ENCODE assay signal across 11 mouse cellular contexts in genomic region chr3:51660821-51661276, GRCm38 (mm10). TPM values are rescaled to one million over a fixed set of nuclear protein-coding genes. Genes with fewer than 3 reads are reported as not detected.
DNase-seq lines count a peak whose midpoint lies in the region; ATAC-seq lines count a peak whose summit lies in the region.
"Had no signal": no experiment of that assay in that cellular context is flagged by ENCODE, and none has a peak within 500 bp of the region (broad histone marks: within the 10 kb centered on the region; RNA-seq: fewer than 3 reads in every experiment).

No protein-coding gene starts in this region.

- no peaks in the 10 kb centered on the region for H3K27me3 ChIP-seq in liver, embryonic 15.5 days
- H3K27me3 ChIP-seq in hindbrain, embryonic 12.5 days, result no peaks in the 10 kb centered on the region

- H3K9ac ChIP-seq in liver, embryonic 15.5 days, result no peak overlapping the region
- H3K9ac ChIP-seq in hindbrain, embryonic 12.5 days, result no peak overlapping the region
- H3K9ac ChIP-seq: lung, embryonic 14.5 days had no signal

- peak overlapping the region; percentile 38 for H3K4me3 ChIP-seq in liver, embryonic 15.5 days (replicated peaks)
- H3K4me3 ChIP-seq in hindbrain, embryonic 12.5 days, result no peak overlapping the region

- peaks cover 36% of the 10 kb centered on the region for H3K4me1 ChIP-seq in liver, embryonic 15.5 days (replicated peaks)
- H3K4me1 ChIP-seq in hindbrain, embryonic 12.5 days, result peaks cover 3% of the 10 kb centered on the region; the same call in 1 of the 2 replicates

- H3K9me3 ChIP-seq in liver, embryonic 15.5 days (replicated peaks), result no peaks in the 10 kb centered on the region
- no peaks in the 10 kb centered on the region for H3K9me3 ChIP-seq in hindbrain, embryonic 12.5 days (replicated peaks)

- H3K36me3 ChIP-seq in liver, embryonic 15.5 days (replicated peaks), result no peaks in the 10 kb centered on the region
- H3K36me3 ChIP-seq in hindbrain, embryonic 12.5 days, result no peaks in the 10 kb centered on the region

- H3K4me2 ChIP-seq in liver, embryonic 15.5 days, result peak overlapping the region; percentile 50
- no peak overlapping the region for H3K4me2 ChIP-seq in hindbrain, embryonic 12.5 days (replicated peaks)
- H3K4me2 ChIP-seq: lung, embryonic 14.5 days had no signal

- peak; percentile 50 for ATAC-seq in liver, embryonic 15.5 days (ENCODE audit: insufficient read depth)
- no peak for ATAC-seq in hindbrain, embryonic 12.5 days (ENCODE audit: low FRiP score)

- H3K27ac ChIP-seq in liver, embryonic 15.5 days (replicated peaks), result peak overlapping the region; percentile 61
- H3K27ac ChIP-seq in hindbrain, embryonic 12.5 days, result no peak overlapping the region

- DNase-seq in ovary, adult 18-20 months (ENCODE audit: low spot score), result peak; percentile 37
- DNase-seq in ovary, postnatal 10 days (ENCODE audit: low spot score), result no peak
- DNase-seq in adrenal gland, postnatal 25 days, result peak; percentile 23
- DNase-seq in thymus, postnatal 25 days, result peak; percentile 36
- no peak for DNase-seq in heart, adult 9 months (ENCODE audit: low spot score in 2 of 2)
- no peak for DNase-seq in right cerebral cortex, adult 18-20 months
- DNase-seq: kidney, postnatal 10 days; lung, embryonic 14.5 days; retina, postnatal 1 day had no signal

- WGBS in liver, embryonic 15.5 days (ENCODE audit: insufficient replicate concordance), result 63% methylated on average over 3 of the region's 3 CpGs
- 82% methylated on average over 3 of the region's 3 CpGs for WGBS in hindbrain, embryonic 12.5 days

RNA-seq across cellular contexts. Expression of gene Mgst2, which starts 0.7 kb away (rescaled TPM):
- 220 and 309 TPM in 2 replicates for total RNA-seq in adrenal gland, postnatal 25 days (2021)
- polyA plus RNA-seq in liver, embryonic 15.5 days (2015; fragmentation: Nextera tagmentation; extraction: Ambion mirVana), result 20.8 and 24.4 TPM in 2 replicates
- polyA plus RNA-seq in hindbrain, embryonic 12.5 days (2016; fragmentation: Nextera tagmentation; extraction: Ambion mirVana), result 0.58 and 1.3 TPM in 2 replicates

Comparison
In these comparisons a context has a peak if more than half of its experiments do, and no peak if none do; other contexts are left out.
1. DNase-seq: peak in ovary, adult 18-20 months (single experiment), adrenal gland, postnatal 25 days (single experiment) and thymus, postnatal 25 days (single experiment); none in ovary, postnatal 10 days (single experiment), heart, adult 9 months (0 of 2) and right cerebral cortex, adult 18-20 months (single experiment).